Mouse (Mus musculus): ENCODE data around the gene Zfp629. TPM values are rescaled to one million over a fixed set of nuclear protein-coding genes. Genes with fewer than 3 reads are reported as not detected.

Gene Zfp629
- 16.0 and 17.2 TPM in 2 replicates for polyA plus RNA-seq (2014; fragmentation: Nextera tagmentation; extraction: Ambion mirVana)

DNA sequence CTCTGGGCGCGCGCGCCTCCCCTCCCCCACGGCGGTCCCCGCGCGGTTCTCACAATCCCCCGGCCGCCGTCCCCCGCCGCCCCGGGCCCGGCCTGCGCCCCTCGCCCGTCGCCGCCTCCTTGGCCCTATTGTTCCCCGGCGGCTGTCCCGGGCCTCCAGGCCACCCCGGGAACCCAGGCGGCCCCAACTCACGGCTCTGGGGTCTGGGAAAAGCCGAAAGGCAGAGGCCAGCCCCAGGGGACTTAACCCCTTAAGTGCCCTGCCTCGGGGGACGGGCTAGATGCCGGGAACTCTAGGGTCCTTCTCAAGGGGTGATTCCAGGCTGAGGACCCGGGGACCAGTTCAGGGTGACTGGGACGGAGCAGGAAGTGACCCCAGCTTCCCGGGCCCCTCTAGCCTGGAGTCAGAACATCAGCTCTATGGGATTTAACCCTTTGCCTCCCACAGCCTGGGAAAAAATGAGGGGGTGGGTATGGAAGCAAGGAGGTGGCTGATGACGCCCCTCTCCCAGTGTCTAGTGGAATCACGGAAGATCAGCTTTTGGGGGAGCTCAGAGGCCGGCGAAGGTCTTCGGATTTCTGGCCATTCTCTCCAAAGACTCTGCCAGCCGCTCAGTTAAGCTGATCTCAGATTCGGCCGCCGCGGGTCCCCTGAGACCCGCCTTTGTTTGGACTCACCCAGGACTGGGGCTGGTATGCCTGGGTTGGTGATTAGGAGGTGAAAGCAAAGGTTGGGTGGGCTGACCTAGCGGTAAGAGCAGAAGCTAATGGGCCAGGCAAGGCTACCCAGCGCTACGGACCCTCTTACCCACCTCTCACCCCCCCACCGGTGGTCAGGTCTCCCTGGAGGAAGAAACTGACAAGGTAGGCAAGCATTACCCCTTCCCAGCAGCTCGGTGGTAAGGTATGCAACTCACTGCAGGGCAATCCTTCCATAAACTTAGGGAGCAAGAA is at the start of gene Zfp629:
Zfp629 (minus strand) TSS at position 907 of the 953 bp plus-strand sequence.
- Histone ChIP-seq H3K27me3 (ENCODE audit: control insufficient read depth, insufficient read depth, low read length) (no peaks in the 10 kb centered on the region), H3K36me3 (ENCODE audit: control insufficient read depth, insufficient read depth, low read length) (peaks cover 24% of the 10 kb centered on the region), H3K4me1 (ENCODE audit: control insufficient read depth, insufficient read depth, low read length) (peaks cover 6% of the 10 kb centered on the region), H3K4me3 (ENCODE audit: low read depth, low read length) (peak within 1 kb of the TSS; percentile 92), H3K9me3 (ENCODE audit: control insufficient read depth, low read depth, low read length) (no peaks in the 10 kb centered on the region), H3K9ac (replicated peaks; ENCODE audit: low read depth, low read length) (peak within 1 kb of the TSS; percentile 92), H3K27ac (ENCODE audit: low read length) (peak within 1 kb of the TSS; percentile 75), H3K4me2 (replicated peaks; ENCODE audit: low read depth, low read length) (peak within 1 kb of the TSS; percentile 61)
- WGBS: under 1% methylated on average over 49 of the region's 50 CpGs
- peak; percentile 91 for ATAC-seq (ENCODE audit: insufficient number of reproducible peaks, insufficient read depth, low FRiP score, low read depth)

DNA sequence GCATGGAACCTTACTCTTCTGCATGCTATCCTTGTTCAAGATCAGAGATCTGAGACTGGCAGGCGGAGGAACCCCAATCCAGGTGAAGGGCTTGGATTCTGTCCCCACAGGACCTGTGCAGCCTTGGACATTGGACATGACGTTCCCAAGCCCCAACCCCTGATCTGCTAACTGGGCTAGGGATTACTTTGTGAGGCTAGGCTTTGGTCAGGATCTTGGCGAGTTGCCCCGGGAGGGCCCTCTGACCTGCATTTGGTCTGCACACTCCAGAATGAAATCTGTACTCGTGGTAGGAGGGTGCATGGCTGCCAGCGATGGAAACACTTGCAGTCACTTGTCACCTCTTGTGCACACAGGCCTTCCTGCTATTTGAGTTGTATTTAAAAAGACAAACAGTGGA is 47.3 kb upstream of the Zfp629 start:
- Histone ChIP-seq H3K4me3 (ENCODE audit: low read depth, low read length) (no peak overlapping the region), H3K4me1 (ENCODE audit: control insufficient read depth, insufficient read depth, low read length) (no peaks in the 10 kb centered on the region), H3K36me3 (ENCODE audit: control insufficient read depth, insufficient read depth, low read length) (peaks cover 11% of the 10 kb centered on the region; the same call in 1 of the 2 replicates), H3K9ac (replicated peaks; ENCODE audit: low read depth, low read length) (no peak overlapping the region), H3K27me3 (ENCODE audit: control insufficient read depth, insufficient read depth, low read length) (no peaks in the 10 kb centered on the region), H3K4me2 (replicated peaks; ENCODE audit: low read depth, low read length) (no peak overlapping the region), H3K27ac (ENCODE audit: low read length) (no peak overlapping the region), H3K9me3 (ENCODE audit: control insufficient read depth, low read depth, low read length) (no peaks in the 10 kb centered on the region)
- no peak for ATAC-seq (ENCODE audit: insufficient number of reproducible peaks, insufficient read depth, low FRiP score, low read depth)
- WGBS: 88% methylated on average over 6 of the region's 6 CpGs

DNA sequence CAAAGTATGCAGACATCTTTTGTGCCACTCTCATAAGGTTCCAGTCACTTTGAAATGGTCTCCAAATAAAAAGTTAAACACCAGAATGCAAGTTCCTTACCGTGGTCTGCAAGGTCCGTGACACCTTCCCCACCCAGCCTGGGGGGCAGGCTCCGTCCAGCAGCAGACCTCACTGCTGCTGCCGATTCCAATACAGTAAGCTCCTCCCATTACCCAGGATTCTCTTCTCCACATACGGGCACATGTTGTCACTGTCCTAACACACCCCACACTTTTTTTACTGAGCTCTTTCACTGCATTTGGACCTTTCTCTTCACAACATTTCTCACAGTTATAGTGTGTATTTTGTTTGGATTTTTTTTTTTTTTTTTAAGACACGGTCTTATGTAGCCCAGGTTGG is 46.2 kb upstream of the Zfp629 start:
- Histone ChIP-seq H3K36me3 (ENCODE audit: control insufficient read depth, insufficient read depth, low read length) (peaks cover 11% of the 10 kb centered on the region; the same call in 1 of the 2 replicates), H3K4me1 (ENCODE audit: control insufficient read depth, insufficient read depth, low read length) (no peaks in the 10 kb centered on the region), H3K4me3 (ENCODE audit: low read depth, low read length) (no peak overlapping the region), H3K4me2 (replicated peaks; ENCODE audit: low read depth, low read length) (no peak overlapping the region), H3K27ac (ENCODE audit: low read length) (no peak overlapping the region), H3K9me3 (ENCODE audit: control insufficient read depth, low read depth, low read length) (no peaks in the 10 kb centered on the region), H3K9ac (replicated peaks; ENCODE audit: low read depth, low read length) (no peak overlapping the region), H3K27me3 (ENCODE audit: control insufficient read depth, insufficient read depth, low read length) (no peaks in the 10 kb centered on the region)
- WGBS: 72% methylated on average over 6 of the region's 6 CpGs
- no peak for ATAC-seq (ENCODE audit: insufficient number of reproducible peaks, insufficient read depth, low FRiP score, low read depth)

- H3K4me3 ChIP-seq (ENCODE audit: low read depth, low read length): no peak overlapping the region
- 91% methylated on average over 3 of the region's 3 CpGs for WGBS
- H3K9me3 ChIP-seq (ENCODE audit: control insufficient read depth, low read depth, low read length): no peaks in the 10 kb centered on the region
Observed at GRCm38 (mm10) chr7:127660882-127661281, 45.3 kb upstream of the Zfp629 start.

DNA sequence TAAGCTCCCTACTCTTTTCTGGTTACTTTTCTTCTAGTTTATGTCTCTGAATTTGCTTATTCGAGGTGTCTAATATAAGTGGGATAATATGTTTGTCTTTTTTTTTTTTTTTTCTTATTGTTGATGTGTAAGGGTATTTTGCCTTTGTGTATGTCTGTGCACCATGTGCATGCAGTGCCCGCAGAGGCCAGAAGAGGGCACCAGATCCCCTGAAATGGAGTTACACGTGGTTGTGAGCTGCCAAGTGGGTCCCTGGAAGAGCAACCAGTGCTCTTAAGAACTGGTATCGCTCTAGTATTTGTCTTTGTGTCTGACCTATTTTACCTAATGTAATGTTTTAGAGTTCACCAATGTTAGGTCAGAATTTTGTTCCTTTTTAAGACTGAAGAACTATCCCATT is 41.3 kb upstream of the Zfp629 start:
- H3K4me1 ChIP-seq (ENCODE audit: control insufficient read depth, insufficient read depth, low read length): no peaks in the 10 kb centered on the region; the same call in 1 of the 2 replicates
- no peak overlapping the region for H3K4me2 ChIP-seq (replicated peaks; ENCODE audit: low read depth, low read length)
- no peak overlapping the region for H3K27ac ChIP-seq (ENCODE audit: low read length)
- no peaks in the 10 kb centered on the region for H3K36me3 ChIP-seq (ENCODE audit: control insufficient read depth, insufficient read depth, low read length)
- no peak for ATAC-seq (ENCODE audit: insufficient number of reproducible peaks, insufficient read depth, low FRiP score, low read depth)
- WGBS: 34% methylated on average over 4 of the region's 4 CpGs
- no peak overlapping the region for H3K4me3 ChIP-seq (ENCODE audit: low read depth, low read length)
- no peaks in the 10 kb centered on the region for H3K27me3 ChIP-seq (ENCODE audit: control insufficient read depth, insufficient read depth, low read length)
- H3K9ac ChIP-seq (replicated peaks; ENCODE audit: low read depth, low read length): no peak overlapping the region
- no peaks in the 10 kb centered on the region for H3K9me3 ChIP-seq (ENCODE audit: control insufficient read depth, low read depth, low read length)

More at GRCm38 (mm10) chr7:127660882-127661281, 45.3 kb upstream of the Zfp629 start:
- H3K4me1 ChIP-seq (ENCODE audit: control insufficient read depth, insufficient read depth, low read length): no peaks in the 10 kb centered on the region
- ATAC-seq (ENCODE audit: insufficient number of reproducible peaks, insufficient read depth, low FRiP score, low read depth): no peak
- no peaks in the 10 kb centered on the region for H3K27me3 ChIP-seq (ENCODE audit: control insufficient read depth, insufficient read depth, low read length)
- H3K4me2 ChIP-seq (replicated peaks; ENCODE audit: low read depth, low read length): no peak overlapping the region
- no peak overlapping the region for H3K9ac ChIP-seq (replicated peaks; ENCODE audit: low read depth, low read length)
- H3K27ac ChIP-seq (ENCODE audit: low read length): no peak overlapping the region
- peaks cover 5% of the 10 kb centered on the region; the same call in 1 of the 2 replicates for H3K36me3 ChIP-seq (ENCODE audit: control insufficient read depth, insufficient read depth, low read length)

GRCm38 (mm10) chr7:127654318-127654717 is 38.7 kb upstream of the Zfp629 start:
- 78% methylated on average over 10 of the region's 10 CpGs for WGBS
- no peak for ATAC-seq (ENCODE audit: insufficient number of reproducible peaks, insufficient read depth, low FRiP score, low read depth)

DNA sequence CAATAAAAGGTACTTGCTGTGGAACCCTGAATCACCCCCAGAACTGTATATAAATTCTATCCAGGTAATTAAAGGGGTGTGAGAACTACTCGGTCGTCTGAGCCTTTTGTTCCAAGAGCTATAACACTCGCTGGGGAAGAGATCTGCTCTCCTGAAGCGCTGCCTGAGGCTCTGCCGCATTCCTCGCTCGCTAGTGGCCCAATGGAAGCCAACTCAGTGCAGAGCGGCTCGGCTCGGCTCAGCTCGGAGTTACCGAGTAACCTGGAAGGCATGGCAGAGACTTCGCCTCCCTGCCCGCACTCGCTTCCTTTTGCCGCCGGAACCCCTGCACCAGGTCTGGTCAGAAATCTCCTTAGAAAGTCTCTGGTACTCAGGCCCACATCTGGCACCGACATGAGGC is 36.5 kb upstream of the Zfp629 start:
- no peaks in the 10 kb centered on the region for H3K27me3 ChIP-seq (ENCODE audit: control insufficient read depth, insufficient read depth, low read length)
- H3K9ac ChIP-seq (replicated peaks; ENCODE audit: low read depth, low read length): no peak overlapping the region
- H3K9me3 ChIP-seq (ENCODE audit: control insufficient read depth, low read depth, low read length): no peaks in the 10 kb centered on the region
- ATAC-seq (ENCODE audit: insufficient number of reproducible peaks, insufficient read depth, low FRiP score, low read depth): no peak
- H3K27ac ChIP-seq (ENCODE audit: low read length): no peak overlapping the region
- H3K4me1 ChIP-seq (ENCODE audit: control insufficient read depth, insufficient read depth, low read length): no peaks in the 10 kb centered on the region; the same call in 1 of the 2 replicates
- no peaks in the 10 kb centered on the region for H3K36me3 ChIP-seq (ENCODE audit: control insufficient read depth, insufficient read depth, low read length)
- H3K4me2 ChIP-seq (replicated peaks; ENCODE audit: low read depth, low read length): peak overlapping the region; percentile 26; the same call in 1 of the 2 replicates
- WGBS: 12% methylated on average over 18 of the region's 18 CpGs
- no peak overlapping the region; the same call in 1 of the 2 replicates for H3K4me3 ChIP-seq (ENCODE audit: low read depth, low read length)

More at GRCm38 (mm10) chr7:127654318-127654717, 38.7 kb upstream of the Zfp629 start:
- H3K27ac ChIP-seq (ENCODE audit: low read length): no peak overlapping the region
- no peaks in the 10 kb centered on the region for H3K9me3 ChIP-seq (ENCODE audit: control insufficient read depth, low read depth, low read length)
- no peaks in the 10 kb centered on the region for H3K27me3 ChIP-seq (ENCODE audit: control insufficient read depth, insufficient read depth, low read length)
- no peak overlapping the region for H3K4me3 ChIP-seq (ENCODE audit: low read depth, low read length)
- H3K4me1 ChIP-seq (ENCODE audit: control insufficient read depth, insufficient read depth, low read length): no peaks in the 10 kb centered on the region; the same call in 1 of the 2 replicates
- no peak overlapping the region for H3K4me2 ChIP-seq (replicated peaks; ENCODE audit: low read depth, low read length)
- H3K9ac ChIP-seq (replicated peaks; ENCODE audit: low read depth, low read length): no peak overlapping the region
- H3K36me3 ChIP-seq (ENCODE audit: control insufficient read depth, insufficient read depth, low read length): no peaks in the 10 kb centered on the region

DNA sequence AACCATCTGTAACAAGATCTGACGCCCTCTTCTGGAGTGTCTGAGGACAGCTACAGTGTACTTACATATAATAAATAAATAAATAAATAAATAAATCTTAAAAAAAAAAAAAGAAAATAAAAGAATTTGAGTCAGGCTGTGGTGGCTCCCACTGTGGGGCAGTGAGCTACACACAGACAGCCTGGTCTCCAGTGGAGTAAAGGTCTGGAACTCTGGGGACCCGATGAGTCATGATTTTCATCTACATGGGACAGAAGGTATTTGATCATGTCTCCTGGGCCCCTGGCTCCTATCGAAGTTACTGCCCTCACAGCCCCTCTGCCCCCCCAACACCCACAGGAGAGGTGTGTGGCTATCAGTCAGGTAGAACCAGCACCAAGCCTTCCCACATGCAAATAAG is 36.0 kb upstream of the Zfp629 start:
- no peak overlapping the region for H3K27ac ChIP-seq (ENCODE audit: low read length)
- no peaks in the 10 kb centered on the region for H3K27me3 ChIP-seq (ENCODE audit: control insufficient read depth, insufficient read depth, low read length)
- H3K4me1 ChIP-seq (ENCODE audit: control insufficient read depth, insufficient read depth, low read length): no peaks in the 10 kb centered on the region; the same call in 1 of the 2 replicates
- ATAC-seq (ENCODE audit: insufficient number of reproducible peaks, insufficient read depth, low FRiP score, low read depth): no peak
- no peaks in the 10 kb centered on the region for H3K9me3 ChIP-seq (ENCODE audit: control insufficient read depth, low read depth, low read length)
- H3K36me3 ChIP-seq (ENCODE audit: control insufficient read depth, insufficient read depth, low read length): no peaks in the 10 kb centered on the region
- peak overlapping the region; percentile 26; the same call in 1 of the 2 replicates for H3K4me2 ChIP-seq (replicated peaks; ENCODE audit: low read depth, low read length)
- no peak overlapping the region for H3K4me3 ChIP-seq (ENCODE audit: low read depth, low read length)
- WGBS: 68% methylated on average over 2 of the region's 3 CpGs
- H3K9ac ChIP-seq (replicated peaks; ENCODE audit: low read depth, low read length): no peak overlapping the region

Measured in stomach, embryonic 14.5 days (tissue).